Mouse (Mus musculus) brain, embryonic 14.5 days (tissue): Measurements from ENCODE around the gene Fam129a. TPM values are rescaled to one million over a fixed set of nuclear protein-coding genes. Genes with fewer than 3 reads are reported as not detected.
A peak's percentile ranks its signal among the peaks of the same experiment; 100 is the strongest.

Source experiments
- DNase-seq: peaks from one replicate; pipeline ENCODE4 v3.0.0-alpha.2; 2011; ENCODE audit warnings: low read depth
- CTCF ChIP-seq: fragments of 200-500 bp; IDR thresholded peaks from 2 replicates; pipeline ENCODE4 v1.5.1; 2012; ENCODE audit warnings: inconsistent platforms, mild to moderate bottlenecking, moderate library complexity, borderline replicate concordance; ENCODE audit not compliant: insufficient read depth, insufficient read length; ENCODE audit errors: extremely low read depth
- POLR2A ChIP-seq: fragments of 200-500 bp; IDR thresholded peaks from 2 replicates; pipeline ENCODE4 v1.6.1; 2012; ENCODE audit warnings: mild to moderate bottlenecking, inconsistent platforms, borderline replicate concordance; ENCODE audit not compliant: poor library complexity, insufficient read depth, insufficient read length, severe bottlenecking; ENCODE audit errors: extremely low read depth
- polyA plus RNA-seq: library from polyadenylated mRNA; depleted of rRNA; stranded (reverse); fragments of >200 nt; gene quantifications from 2 replicates; pipeline ENCODE4 v1.2.3, GENCODE M21; 2012

Gene Fam129a
- polyA plus RNA-seq, 1 experiment = 0.90 TPM

- DNase-seq = peak; percentile 68
Observed at GRCm38 (mm10) chr1:151631703-151632294, 60.8 kb downstream of the Fam129a start.

GRCm38 (mm10) chr1:151632567-151633356 lies 61.8 kb downstream of the Fam129a start:
- no peak for DNase-seq
- TF ChIP-seq POLR2A (no peak), CTCF (no peak)

More at GRCm38 (mm10) chr1:151631703-151632294, 60.8 kb downstream of the Fam129a start:
- TF ChIP-seq POLR2A (no peak), CTCF (no peak)

GRCm38 (mm10) chr1:151636637-151637036 lies 65.7 kb downstream of the Fam129a start:
- DNase-seq = no peak
- TF ChIP-seq CTCF = no peak
- TF ChIP-seq POLR2A = no peak

- no peak for DNase-seq
- TF ChIP-seq CTCF (no peak), POLR2A (no peak)
Observed at GRCm38 (mm10) chr1:151637351-151637922, 66.5 kb downstream of the Fam129a start.

GRCm38 (mm10) chr1:151638357-151638756 lies 67.4 kb downstream of the Fam129a start:
- DNase-seq = no peak
- TF ChIP-seq CTCF (no peak), POLR2A (no peak)

GRCm38 (mm10) chr1:151638770-151639169 lies 67.8 kb downstream of the Fam129a start:
- TF ChIP-seq CTCF = no peak
- no peak for TF ChIP-seq POLR2A
- no peak for DNase-seq

- DNase-seq = no peak
- TF ChIP-seq POLR2A (no peak), CTCF (no peak)
Observed at GRCm38 (mm10) chr1:151646380-151646779, 75.4 kb downstream of the Fam129a start.

GRCm38 (mm10) chr1:151648099-151648498 lies 77.1 kb downstream of the Fam129a start:
- no peak for DNase-seq

GRCm38 (mm10) chr1:151657042-151657605 lies 86.1 kb downstream of the Fam129a start:
- peak; percentile 64 for DNase-seq
- no peak for TF ChIP-seq POLR2A
- TF ChIP-seq CTCF = no peak

More at GRCm38 (mm10) chr1:151648099-151648498, 77.1 kb downstream of the Fam129a start:
- TF ChIP-seq POLR2A = no peak
- no peak for TF ChIP-seq CTCF

- peak; percentile 32 for DNase-seq
- TF ChIP-seq POLR2A (no peak), CTCF (no peak)
Observed at GRCm38 (mm10) chr1:151658291-151658830, 87.4 kb downstream of the Fam129a start.

- no peak for TF ChIP-seq POLR2A
- no peak for TF ChIP-seq CTCF
- no peak for DNase-seq
Observed at GRCm38 (mm10) chr1:151659636-151660035, 88.7 kb downstream of the Fam129a start.
